Comparison of ENCODE assay signal across 26 mouse cellular contexts in genomic region chr6:93665056-93665805, GRCm38 (mm10).
"Had no signal": no experiment of that assay in that cellular context is flagged by ENCODE, and none has a peak within 500 bp of the region (broad histone marks: within the 10 kb centered on the region; RNA-seq: fewer than 3 reads in every experiment).

No protein-coding gene starts in this region.

- H3K9ac ChIP-seq: heart, embryonic 13.5 days; heart, embryonic 15.5 days; hindbrain, embryonic 13.5 days; hindbrain, embryonic 15.5 days; intestine, embryonic 15.5 days; limb, embryonic 13.5 days; limb, embryonic 15.5 days; liver, embryonic 12.5 days; liver, embryonic 14.5 days had no signal

- H3K9me3 ChIP-seq: heart, embryonic 13.5 days; heart, embryonic 15.5 days; hindbrain, embryonic 13.5 days; hindbrain, embryonic 15.5 days; intestine, embryonic 15.5 days; limb, embryonic 13.5 days; limb, embryonic 15.5 days; liver, embryonic 12.5 days had no signal

- ATAC-seq: inflammation-experienced regulatory T-cells, adult 6 months; intestine, embryonic 15.5 days; intestine, postnatal 0 days; liver, embryonic 12.5 days had no signal

- H3K4me2 ChIP-seq: heart, embryonic 11.5 days; heart, embryonic 13.5 days; heart, embryonic 15.5 days; hindbrain, embryonic 13.5 days; hindbrain, embryonic 15.5 days; intestine, embryonic 15.5 days; limb, embryonic 13.5 days; limb, embryonic 15.5 days; liver, embryonic 12.5 days had no signal

- DNase-seq: gastrocnemius, postnatal 14 days; gastrocnemius, postnatal 36 days; heart, adult 18-20 months; heart, postnatal 14 days; heart, postnatal 36 days; kidney, adult 18-20 months; kidney, adult 8-10 months; kidney, postnatal 10 days; kidney, postnatal 25 days; kidney, postnatal 4 days; left cerebral cortex, postnatal 4 days; lung, adult 18-20 months had no signal

- H3K4me3 ChIP-seq: heart, embryonic 13.5 days; heart, embryonic 15.5 days; hindbrain, embryonic 13.5 days; hindbrain, embryonic 15.5 days; intestine, embryonic 15.5 days; layer of hippocampus, adult 2 months; left cerebral cortex, adult 2 months; limb, embryonic 13.5 days; limb, embryonic 15.5 days; liver, embryonic 12.5 days had no signal

- H3K27me3 ChIP-seq: heart, embryonic 13.5 days; heart, embryonic 15.5 days; hindbrain, embryonic 13.5 days; hindbrain, embryonic 15.5 days; intestine, embryonic 15.5 days; limb, embryonic 13.5 days; limb, embryonic 15.5 days; liver, embryonic 12.5 days had no signal

- H3K4me1 ChIP-seq: heart, embryonic 13.5 days; heart, embryonic 15.5 days; intestine, embryonic 15.5 days; liver, embryonic 12.5 days had no signal

- H3K27ac ChIP-seq: heart, embryonic 13.5 days; heart, embryonic 15.5 days; hindbrain, embryonic 13.5 days; hindbrain, embryonic 15.5 days; intestine, embryonic 15.5 days; layer of hippocampus, adult 2 months; left cerebral cortex, adult 2 months; limb, embryonic 13.5 days; limb, embryonic 15.5 days; liver, embryonic 12.5 days; liver, embryonic 14.5 days had no signal

- H3K36me3 ChIP-seq: heart, embryonic 13.5 days; heart, embryonic 15.5 days; hindbrain, embryonic 13.5 days; hindbrain, embryonic 15.5 days; intestine, embryonic 15.5 days; limb, embryonic 13.5 days; limb, embryonic 15.5 days; liver, embryonic 12.5 days had no signal
